Mouse (Mus musculus) lung, embryonic 16.5 days (tissue): ENCODE measurements around the gene Adpgk. TPM values are rescaled to one million over a fixed set of nuclear protein-coding genes. Genes with fewer than 3 reads are reported as not detected.

ENCODE experiments used
- polyA plus RNA-seq: library from polyadenylated mRNA; unstranded; fragments of >200 nt; fragmentation: Nextera tagmentation; extraction: Ambion mirVana; gene quantifications from 2 replicates; pipeline ENCODE4 v1.2.1, GENCODE M21; 2015

Adpgk gene
- polyA plus RNA-seq, 1 experiment from 2014 or later, result 38.3 TPM

Other genes with a start within 250 kb of the Adpgk start
- 14.8 and 15.7 TPM in 2 replicates for gene Bbs4, start 62.0 kb downstream of the Adpgk start, polyA plus RNA-seq
- gene Arih1, start 195.1 kb downstream of the Adpgk start, polyA plus RNA-seq, result 12.4 TPM in 2 replicates
- 69.3 and 72.7 TPM in 2 replicates for gene Hexa, start 248.0 kb downstream of the Adpgk start, polyA plus RNA-seq
- not detected in 2 replicates for gene Tmem202, start 248.3 kb downstream of the Adpgk start, polyA plus RNA-seq